Mouse (Mus musculus) liver, embryonic 14.5 days (tissue): ENCODE data around the gene Banp. TPM values are rescaled to one million over a fixed set of nuclear protein-coding genes. Genes with fewer than 3 reads are reported as not detected.
A peak's percentile ranks its signal among the peaks of the same experiment; 100 is the strongest.

ENCODE experiments used
- ATAC-seq: fragments of 200-750 bp; cut with Nextera tagmentation; 2 replicates; pipeline ENCODE4 v1.8.0; 2017; ENCODE audit warnings: moderate number of reproducible peaks, mild to moderate bottlenecking, moderate library complexity; ENCODE audit not compliant: insufficient read depth
- DNase-seq, 3 experiments: peaks; one replicate each; pipeline ENCODE4 v3.0.0-alpha.2; 2012 to 2013; ENCODE audit warnings: low read depth in 3 of 3, low spot score in 3 of 3
- H3K27ac ChIP-seq: fragments of 300-500 bp; sonication (generic); 2 replicates; pipeline ENCODE4 v1.5.1; 2014; ENCODE audit warnings: moderate library complexity, mild to moderate bottlenecking, control low read depth, inconsistent platforms
- H3K27me3 ChIP-seq: fragments of 300-500 bp; sonication (generic); 2 replicates; pipeline ENCODE4 v1.6.1; 2014; ENCODE audit warnings: mild to moderate bottlenecking, low read length, moderate library complexity; ENCODE audit not compliant: control insufficient read depth, insufficient read depth
- H3K36me3 ChIP-seq: fragments of 300-500 bp; sonication (generic); replicated peaks from 2 replicates; pipeline ENCODE4 v1.6.1; 2014; ENCODE audit warnings: low read depth; ENCODE audit not compliant: control insufficient read depth, insufficient read depth
- H3K4me1 ChIP-seq, 2 experiments: fragments of 200-500 bp in 1 of 2; fragments of 300-500 bp in 1 of 2; sonication (generic) in 1 of 2; replicated peaks; 2 replicates each; pipeline ENCODE4 v1.6.1; 2012 to 2014; ENCODE audit warnings: antibody characterized with exemption in 1 of 2, inconsistent platforms in 1 of 2, low read length in 1 of 2; ENCODE audit not compliant: control insufficient read depth in 2 of 2, insufficient read depth in 2 of 2
- H3K4me2 ChIP-seq: fragments of 300-500 bp; sonication (generic); 2 replicates; pipeline ENCODE4 v1.6.1; 2014; ENCODE audit warnings: low read depth, mild to moderate bottlenecking, control low read depth, moderate library complexity
- H3K4me3 ChIP-seq, 2 experiments: fragments of 200-500 bp in 1 of 2; fragments of 300-500 bp in 1 of 2; sonication (generic) in 1 of 2; 2 replicates each; pipeline ENCODE4 v1.5.1; 2012 to 2014; ENCODE audit warnings: low read depth in 2 of 2, low read length in 2 of 2, mild to moderate bottlenecking in 2 of 2, control low read depth in 1 of 2, inconsistent platforms in 1 of 2, moderate library complexity in 1 of 2; ENCODE audit not compliant: insufficient read depth in 1 of 2
- H3K9ac ChIP-seq: fragments of 300-500 bp; sonication (generic); replicated peaks from 2 replicates; pipeline ENCODE4 v1.6.1; 2014; ENCODE audit warnings: mild to moderate bottlenecking, control low read depth, moderate library complexity
- H3K9me3 ChIP-seq: fragments of 300-500 bp; sonication (generic); 2 replicates; pipeline ENCODE4 v1.6.1; 2016; ENCODE audit warnings: low read length, mixed read lengths; ENCODE audit not compliant: control insufficient read depth
- CTCF ChIP-seq: IDR thresholded peaks from 2 replicates; pipeline ENCODE4 v1.5.1; 2016; ENCODE audit warnings: antibody characterized with exemption, low read depth, control low read depth
- EP300 ChIP-seq: IDR thresholded peaks from 2 replicates; pipeline ENCODE4 v1.6.1; 2016; ENCODE audit warnings: antibody characterized with exemption, low read depth
- WGBS: fragments of 180-500 bp; shearing (Covaris S2); extraction: QIAGEN DNeasy Blood & Tissue Kit; methylation state at CpG from one replicate; pipeline ENCODE4 v1.1.7; 2014; ENCODE audit not compliant: insufficient replicate concordance; 5-methylcytosine and 5-hydroxymethylcytosine counted together
- microRNA-seq: library from miRNA; unstranded; fragments of <30 nt; microRNA quantifications from one replicate; pipeline ENCODE4, GENCODE M21; 2016
- polyA plus RNA-seq, 2 experiments: library from polyadenylated mRNA; depleted of rRNA in 1 of 2; stranded (reverse) in 1 of 2; unstranded in 1 of 2; fragments of >200 nt; fragmentation: Nextera tagmentation in 1 of 2; extraction: Ambion mirVana in 1 of 2; gene quantifications; 2 replicates each; pipeline versions ENCODE4 v1.2.1 to v1.2.3; 2012 to 2014

Banp gene
- polyA plus RNA-seq, 2 experiments = 13.6 to 20.8 TPM

DNA sequence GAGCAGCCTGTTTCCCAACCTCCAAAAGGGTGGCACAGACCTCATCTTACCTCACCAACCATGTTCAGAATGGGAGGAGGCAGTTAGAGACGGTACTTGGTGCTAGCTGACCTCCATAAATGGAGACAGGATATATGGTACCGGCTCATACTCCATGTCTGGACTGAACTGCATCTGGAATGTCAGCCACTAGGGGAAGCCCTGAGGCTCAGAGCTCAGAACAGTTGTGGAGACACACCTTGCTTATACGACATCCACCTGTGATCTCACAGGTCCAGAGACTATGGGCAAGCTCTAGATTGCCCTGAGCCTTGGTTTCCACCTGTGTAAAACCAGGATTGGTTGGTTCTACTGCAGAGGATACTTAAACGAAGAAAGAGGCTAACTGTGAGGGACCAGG, 125.4 kb downstream of the Banp start:
- H3K27ac ChIP-seq = no peak overlapping the region
- no peak overlapping the region for H3K4me3 ChIP-seq
- 51% methylated on average over 4 of the region's 4 CpGs for WGBS
- no peaks in the 10 kb centered on the region for H3K36me3 ChIP-seq
- no peaks in the 10 kb centered on the region for H3K4me1 ChIP-seq
- no peaks in the 10 kb centered on the region for H3K27me3 ChIP-seq
- no peak for TF ChIP-seq EP300
- peak; percentile 8; the same call in 1 of the 2 replicates for TF ChIP-seq CTCF
- H3K4me2 ChIP-seq = no peak overlapping the region
- no peaks in the 10 kb centered on the region for H3K9me3 ChIP-seq
- no peak overlapping the region for H3K9ac ChIP-seq
- ATAC-seq (no peak), DNase-seq (no peak)

DNA sequence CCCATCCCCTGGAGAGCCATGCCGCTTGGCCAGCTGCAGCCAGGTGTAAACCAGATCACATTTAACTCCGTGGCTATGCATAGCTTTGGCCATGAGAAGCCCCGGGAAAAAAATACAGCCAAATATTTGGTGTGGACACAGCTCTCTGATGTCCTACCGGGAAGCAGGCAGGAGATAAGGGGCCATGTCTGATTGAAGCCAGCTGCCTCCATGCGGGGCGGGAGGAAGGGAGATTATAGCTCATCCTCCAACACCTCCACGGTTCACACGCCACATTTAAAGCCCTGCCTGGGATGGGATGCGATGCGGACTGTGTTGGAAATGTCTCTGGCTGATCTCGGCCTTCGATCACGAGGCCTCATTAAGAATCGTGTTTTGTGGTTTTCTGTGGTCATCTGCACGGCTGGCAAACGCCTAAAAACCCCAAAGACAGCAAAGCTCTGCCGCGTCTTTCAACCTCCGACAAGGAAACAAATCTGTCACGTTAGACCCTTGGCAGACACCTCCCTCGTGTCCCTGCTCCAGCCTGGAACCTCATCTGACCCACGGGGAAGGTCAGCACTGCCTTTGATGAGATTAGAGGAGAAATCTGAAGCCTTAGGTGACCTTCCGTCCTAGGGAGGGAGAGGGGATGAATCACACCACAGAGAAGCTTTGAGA, 126.8 kb downstream of the Banp start:
- no peak for DNase-seq

DNA sequence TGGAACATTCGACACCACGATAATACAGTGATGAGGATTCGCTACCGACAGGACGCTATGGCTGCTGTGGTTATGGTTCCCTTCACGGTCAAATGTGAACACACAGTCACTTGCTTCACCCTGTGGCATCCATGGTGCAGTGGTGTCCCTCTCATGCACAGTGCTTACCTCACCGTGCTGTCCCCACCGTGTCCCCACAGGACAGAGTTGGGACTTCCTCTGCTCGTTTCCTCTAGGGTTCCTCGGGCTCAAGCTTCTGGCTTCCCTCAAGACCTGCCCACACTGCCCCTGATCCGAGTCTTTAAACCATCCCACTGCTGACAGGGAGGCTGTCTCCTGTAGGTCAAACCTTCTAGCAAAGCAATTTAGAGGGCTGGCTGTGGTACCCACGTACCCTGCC, 128.8 kb downstream of the Banp start:
- Histone ChIP-seq H3K9me3 (no peaks in the 10 kb centered on the region), H3K36me3 (no peaks in the 10 kb centered on the region), H3K4me1 (no peaks in the 10 kb centered on the region), H3K4me3 (no peak overlapping the region), H3K27me3 (no peaks in the 10 kb centered on the region), H3K27ac (no peak overlapping the region), H3K4me2 (no peak overlapping the region), H3K9ac (no peak overlapping the region)
- whole genome bisulfite sequencing = 45% methylated on average over 12 of the region's 12 CpGs
- no peak for TF ChIP-seq EP300
- no peak for TF ChIP-seq CTCF
- no peak for ATAC-seq
- no peak for DNase-seq

More for the DNA sequence above, 126.8 kb downstream of the Banp start:
- Histone ChIP-seq H3K9ac (no peak overlapping the region), H3K27me3 (no peaks in the 10 kb centered on the region), H3K36me3 (no peaks in the 10 kb centered on the region), H3K4me3 (no peak overlapping the region), H3K4me2 (no peak overlapping the region), H3K9me3 (no peaks in the 10 kb centered on the region), H3K4me1 (no peaks in the 10 kb centered on the region), H3K27ac (no peak overlapping the region)
- 26% methylated on average over 23 of the region's 23 CpGs for WGBS
- no peak for ATAC-seq
- TF ChIP-seq EP300 (no peak), CTCF (no peak)

Small RNA genes lying within 50 kb of the gene (microRNA-seq; reads per million reads assigned to microRNA genes)
- not detected for gene Mir7237

Other genes with a start within 250 kb of the Banp start
- gene Jph3, start 220.1 kb upstream of the Banp start, polyA plus RNA-seq (2012; rRNA removed) = 0.08 TPM in 1 of 2 replicates, not detected in the other
- 0.08 TPM in 1 of 2 replicates, not detected in the other for gene Jph3, start 220.1 kb upstream of the Banp start, polyA plus RNA-seq (2014; fragmentation: Nextera tagmentation; extraction: Ambion mirVana)
- gene Klhdc4, start 120.2 kb upstream of the Banp start, polyA plus RNA-seq (2012; rRNA removed) = 9.7 and 17.0 TPM in 2 replicates
- 15.6 and 18.2 TPM in 2 replicates for gene Klhdc4, start 120.2 kb upstream of the Banp start, polyA plus RNA-seq (2014; fragmentation: Nextera tagmentation; extraction: Ambion mirVana)
- 40.0 and 40.9 TPM in 2 replicates for gene Slc7a5, start 42.1 kb upstream of the Banp start, polyA plus RNA-seq (2012; rRNA removed)
- 36.7 and 40.7 TPM in 2 replicates for gene Slc7a5, start 42.1 kb upstream of the Banp start, polyA plus RNA-seq (2014; fragmentation: Nextera tagmentation; extraction: Ambion mirVana)
- gene Car5a, start 4.8 kb upstream of the Banp start, polyA plus RNA-seq (2012; rRNA removed) = 0.87 and 1.1 TPM in 2 replicates
- gene Car5a, start 4.8 kb upstream of the Banp start, polyA plus RNA-seq (2014; fragmentation: Nextera tagmentation; extraction: Ambion mirVana) = 1.3 and 1.4 TPM in 2 replicates